Mouse (Mus musculus) C2C12 (cell line): ENCODE measurements around the gene Cst9.

Experiments
- CTCF ChIP-seq: IDR thresholded peaks from one replicate; pipeline ENCODE4 v1.5.1; 2011; ENCODE audit not compliant: control insufficient read depth, insufficient read depth, insufficient read length
- FOSL1 ChIP-seq: IDR thresholded peaks from one replicate; pipeline ENCODE4 v1.8.0; 2011; ENCODE audit warnings: mild to moderate bottlenecking, low read length; ENCODE audit not compliant: poor library complexity, insufficient read depth, severe bottlenecking
- MYOG ChIP-seq: IDR thresholded peaks from one replicate; pipeline ENCODE4 v1.6.1; 2011; ENCODE audit not compliant: control insufficient read depth, insufficient read length; ENCODE audit errors: extremely low read depth
- USF1 ChIP-seq: IDR thresholded peaks from one replicate; pipeline ENCODE4 v1.6.1; 2011; ENCODE audit warnings: low read depth, mild to moderate bottlenecking, control low read depth, moderate library complexity

DNA sequence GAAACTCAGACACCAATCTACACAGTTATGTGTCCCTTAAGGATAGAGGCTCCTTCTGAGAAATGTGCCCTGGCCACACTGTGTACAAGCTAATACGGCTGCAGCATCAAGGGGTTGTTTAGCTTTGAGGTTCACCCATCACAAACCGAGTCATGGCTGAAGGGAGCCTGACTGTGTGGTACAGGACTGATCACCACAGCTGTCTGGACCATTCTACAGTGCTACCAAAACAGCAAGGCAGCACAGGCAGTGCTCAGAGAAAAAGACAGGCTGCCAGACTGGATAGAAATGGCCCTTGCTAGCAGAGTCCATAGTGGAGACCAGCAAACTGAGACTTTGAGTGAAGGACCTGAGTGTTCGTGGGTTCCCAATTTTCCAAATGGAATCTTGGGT lies 39.3 kb downstream of the Cst9 start:
- TF ChIP-seq USF1 = no peak
- TF ChIP-seq CTCF = no peak
- TF ChIP-seq MYOG = no peak
- TF ChIP-seq FOSL1 = no peak
